Mouse (Mus musculus): ENCODE measurements around the gene Nrg4. TPM values are rescaled to one million over a fixed set of nuclear protein-coding genes. Genes with fewer than 3 reads are reported as not detected.
A peak's percentile ranks its signal among the peaks of the same experiment; 100 is the strongest.

Nrg4 gene
- polyA plus RNA-seq, 2 experiments = 1.1 to 1.6 TPM

GRCm38 (mm10) chr9:55208790-55209481, 117.7 kb downstream of the Nrg4 start, which contains the start of gene Fbxo22:
Gene Fbxo22 (plus strand): TSS chr9:55208925.
- peak within 1 kb of the TSS; percentile 76 for H3K4me2 ChIP-seq (replicated peaks; ENCODE audit: low read depth, low read length, severe bottlenecking)
- peaks cover 6% of the 10 kb centered on the region for H3K4me1 ChIP-seq (ENCODE audit: control insufficient read depth, insufficient read depth, low read length)
- peaks cover 10% of the 10 kb centered on the region for H3K36me3 ChIP-seq (ENCODE audit: control insufficient read depth, insufficient read depth, low read length)
- H3K9ac ChIP-seq (ENCODE audit: low read depth, low read length, severe bottlenecking) = peak within 1 kb of the TSS; percentile 85
- TF ChIP-seq POLR2A (IDR thresholded peaks at IDR 0.05; ENCODE audit: borderline replicate concordance, extremely low read depth, insufficient read depth, insufficient read length) = peak; percentile 57; the same call in 1 of the 2 replicates
- no peaks in the 10 kb centered on the region for H3K9me3 ChIP-seq (ENCODE audit: control insufficient read depth, low read length)
- peak within 1 kb of the TSS; percentile 78 for H3K27ac ChIP-seq (replicated peaks; ENCODE audit: low read depth, low read length)
- H3K27me3 ChIP-seq (ENCODE audit: control insufficient read depth, insufficient read depth, low read length) = no peaks in the 10 kb centered on the region
- ATAC-seq (ENCODE audit: low FRiP score, low read depth) (peak; percentile 97), DNase-seq (ENCODE audit: low spot score) (peak; percentile 86)
- WGBS = 0% methylated on average over 51 of the region's 65 CpGs
- H3K4me3 ChIP-seq (replicated peaks; ENCODE audit: low read length) = peak within 1 kb of the TSS; percentile 82

GRCm38 (mm10) chr9:55208458-55208789, 118.2 kb downstream of the Nrg4 start:
- 0% methylated on average over 2 of the region's 2 CpGs for WGBS

GRCm38 (mm10) chr9:55199348-55199747, 127.3 kb downstream of the Nrg4 start:
- DNase-seq (ENCODE audit: low spot score) = no peak
- H3K27ac ChIP-seq (replicated peaks; ENCODE audit: low read depth, low read length) = no peak overlapping the region
- WGBS = 79% methylated on average over 2 of the region's 2 CpGs
- no peak overlapping the region for H3K4me3 ChIP-seq (replicated peaks; ENCODE audit: low read length)
- no peak overlapping the region for H3K4me2 ChIP-seq (replicated peaks; ENCODE audit: low read depth, low read length, severe bottlenecking)
- H3K4me1 ChIP-seq (ENCODE audit: control insufficient read depth, insufficient read depth, low read length) = no peaks in the 10 kb centered on the region
- no peaks in the 10 kb centered on the region for H3K27me3 ChIP-seq (ENCODE audit: control insufficient read depth, insufficient read depth, low read length)
- peaks cover 17% of the 10 kb centered on the region for H3K36me3 ChIP-seq (ENCODE audit: control insufficient read depth, insufficient read depth, low read length)
- no peak overlapping the region for H3K9ac ChIP-seq (ENCODE audit: low read depth, low read length, severe bottlenecking)
- ATAC-seq (ENCODE audit: low FRiP score, low read depth) = no peak
- no peak for TF ChIP-seq POLR2A (IDR thresholded peaks at IDR 0.05; ENCODE audit: borderline replicate concordance, extremely low read depth, insufficient read depth, insufficient read length)
- no peaks in the 10 kb centered on the region for H3K9me3 ChIP-seq (ENCODE audit: control insufficient read depth, low read length)

More at GRCm38 (mm10) chr9:55208458-55208789, 118.2 kb downstream of the Nrg4 start:
- no peaks in the 10 kb centered on the region for H3K27me3 ChIP-seq (ENCODE audit: control insufficient read depth, insufficient read depth, low read length)
- no peaks in the 10 kb centered on the region for H3K9me3 ChIP-seq (ENCODE audit: control insufficient read depth, low read length)
- H3K4me3 ChIP-seq (replicated peaks; ENCODE audit: low read length) = peak overlapping the region; percentile 82
- DNase-seq (ENCODE audit: low spot score) (no peak), ATAC-seq (ENCODE audit: low FRiP score, low read depth) (peak; percentile 28)
- peak overlapping the region; percentile 76 for H3K4me2 ChIP-seq (replicated peaks; ENCODE audit: low read depth, low read length, severe bottlenecking)
- no peak for TF ChIP-seq POLR2A (IDR thresholded peaks at IDR 0.05; ENCODE audit: borderline replicate concordance, extremely low read depth, insufficient read depth, insufficient read length)
- H3K4me1 ChIP-seq (ENCODE audit: control insufficient read depth, insufficient read depth, low read length) = peaks cover 6% of the 10 kb centered on the region
- peaks cover 7% of the 10 kb centered on the region for H3K36me3 ChIP-seq (ENCODE audit: control insufficient read depth, insufficient read depth, low read length)
- H3K9ac ChIP-seq (ENCODE audit: low read depth, low read length, severe bottlenecking) = peak overlapping the region; percentile 85
- peak overlapping the region; percentile 78 for H3K27ac ChIP-seq (replicated peaks; ENCODE audit: low read depth, low read length)

DNA sequence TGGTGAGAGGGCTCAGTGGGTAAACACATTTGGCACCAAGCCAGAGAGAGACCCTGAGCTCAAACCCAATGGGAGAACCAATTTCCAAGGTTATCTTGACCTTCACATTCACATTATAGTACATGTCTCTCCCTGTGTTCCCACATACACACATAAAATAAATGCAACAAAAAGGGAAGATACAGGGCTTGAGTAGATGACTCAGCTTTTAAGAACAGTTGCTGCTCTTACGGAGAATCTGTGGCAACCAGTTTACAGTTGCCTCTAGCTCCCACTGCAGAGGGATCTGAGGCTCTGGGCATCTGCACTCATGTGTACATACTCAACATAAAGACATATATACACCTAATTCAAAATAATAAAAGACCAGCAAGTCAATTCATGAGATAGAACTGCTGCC, 128.4 kb downstream of the Nrg4 start:
- ATAC-seq (ENCODE audit: low FRiP score, low read depth) (no peak), DNase-seq (ENCODE audit: low spot score) (no peak)
- Histone ChIP-seq H3K27me3 (ENCODE audit: control insufficient read depth, insufficient read depth, low read length) (no peaks in the 10 kb centered on the region), H3K4me3 (replicated peaks; ENCODE audit: low read length) (no peak overlapping the region), H3K27ac (replicated peaks; ENCODE audit: low read depth, low read length) (no peak overlapping the region), H3K9me3 (ENCODE audit: control insufficient read depth, low read length) (no peaks in the 10 kb centered on the region), H3K4me1 (ENCODE audit: control insufficient read depth, insufficient read depth, low read length) (no peaks in the 10 kb centered on the region), H3K9ac (ENCODE audit: low read depth, low read length, severe bottlenecking) (no peak overlapping the region), H3K36me3 (ENCODE audit: control insufficient read depth, insufficient read depth, low read length) (peaks cover 25% of the 10 kb centered on the region), H3K4me2 (replicated peaks; ENCODE audit: low read depth, low read length, severe bottlenecking) (no peak overlapping the region)
- 93% methylated on average over 1 of the region's 1 CpGs for WGBS
- TF ChIP-seq POLR2A (IDR thresholded peaks at IDR 0.05; ENCODE audit: borderline replicate concordance, extremely low read depth, insufficient read depth, insufficient read length) = no peak

GRCm38 (mm10) chr9:55195876-55196275, 130.8 kb downstream of the Nrg4 start:
- Histone ChIP-seq H3K4me3 (replicated peaks; ENCODE audit: low read length) (no peak overlapping the region), H3K4me1 (ENCODE audit: control insufficient read depth, insufficient read depth, low read length) (no peaks in the 10 kb centered on the region), H3K9ac (ENCODE audit: low read depth, low read length, severe bottlenecking) (no peak overlapping the region), H3K27me3 (ENCODE audit: control insufficient read depth, insufficient read depth, low read length) (no peaks in the 10 kb centered on the region), H3K36me3 (ENCODE audit: control insufficient read depth, insufficient read depth, low read length) (peaks cover 34% of the 10 kb centered on the region), H3K9me3 (ENCODE audit: control insufficient read depth, low read length) (no peaks in the 10 kb centered on the region), H3K4me2 (replicated peaks; ENCODE audit: low read depth, low read length, severe bottlenecking) (no peak overlapping the region), H3K27ac (replicated peaks; ENCODE audit: low read depth, low read length) (no peak overlapping the region)
- ATAC-seq (ENCODE audit: low FRiP score, low read depth) (no peak), DNase-seq (ENCODE audit: low spot score) (no peak)
- 94% methylated on average over 3 of the region's 3 CpGs for WGBS
- no peak for TF ChIP-seq POLR2A (IDR thresholded peaks at IDR 0.05; ENCODE audit: borderline replicate concordance, extremely low read depth, insufficient read depth, insufficient read length)

All from limb, embryonic 14.5 days (tissue).